Mouse (Mus musculus): ENCODE data around the gene Cdc37. TPM values are rescaled to one million over a fixed set of nuclear protein-coding genes. Genes with fewer than 3 reads are reported as not detected.

The Cdc37 gene
- polyA plus RNA-seq, 1 experiment, result 150 TPM

- TF ChIP-seq GATA1 (IDR thresholded peaks at IDR 0.05; ENCODE audit: borderline replicate concordance, low read length), result no peak
- TF ChIP-seq FLI1 (IDR thresholded peaks at IDR 0.05; ENCODE audit: low read length), result no peak
- Histone ChIP-seq H3K36me3 (replicated peaks; ENCODE audit: low read length) (peaks cover 16% of the 10 kb centered on the region), H3K9me3 (no peaks in the 10 kb centered on the region), H3K4me1 (peaks cover 64% of the 10 kb centered on the region), H3K27me3 (replicated peaks) (no peaks in the 10 kb centered on the region), H3K4me3 (replicated peaks) (no peak overlapping the region)
Observed at GRCm38 (mm10) chr9:21185436-21185835, 35.7 kb upstream of the Cdc37 start.

- no peaks in the 10 kb centered on the region for H3K9me3 ChIP-seq
- H3K4me1 ChIP-seq, result peaks cover 68% of the 10 kb centered on the region
- H3K27me3 ChIP-seq (replicated peaks), result no peaks in the 10 kb centered on the region
- TF ChIP-seq GATA1 (IDR thresholded peaks at IDR 0.05; ENCODE audit: borderline replicate concordance, low read length), result no peak
- no peak for TF ChIP-seq FLI1 (IDR thresholded peaks at IDR 0.05; ENCODE audit: low read length)
- H3K36me3 ChIP-seq (replicated peaks; ENCODE audit: low read length), result peaks cover 16% of the 10 kb centered on the region
- H3K4me3 ChIP-seq (replicated peaks), result peak overlapping the region; percentile 91
Observed at GRCm38 (mm10) chr9:21184733-21185132, 35.0 kb upstream of the Cdc37 start.

- peaks cover 68% of the 10 kb centered on the region for H3K4me1 ChIP-seq
- H3K9me3 ChIP-seq, result no peaks in the 10 kb centered on the region
- H3K36me3 ChIP-seq (replicated peaks; ENCODE audit: low read length), result peaks cover 16% of the 10 kb centered on the region
- no peak for TF ChIP-seq GATA1 (IDR thresholded peaks at IDR 0.05; ENCODE audit: borderline replicate concordance, low read length)
- TF ChIP-seq FLI1 (IDR thresholded peaks at IDR 0.05; ENCODE audit: low read length), result no peak
- H3K27me3 ChIP-seq (replicated peaks), result no peaks in the 10 kb centered on the region
- peak overlapping the region; percentile 91 for H3K4me3 ChIP-seq (replicated peaks)
Observed at GRCm38 (mm10) chr9:21183905-21184413, 34.2 kb upstream of the Cdc37 start.

- H3K36me3 ChIP-seq (replicated peaks; ENCODE audit: low read length), result peaks cover 14% of the 10 kb centered on the region
- peak overlapping the region; percentile 91 for H3K4me3 ChIP-seq (replicated peaks)
- no peaks in the 10 kb centered on the region for H3K9me3 ChIP-seq
- peak; percentile 60; the same call in 1 of the 2 replicates for TF ChIP-seq FLI1 (IDR thresholded peaks at IDR 0.05; ENCODE audit: low read length)
- TF ChIP-seq GATA1 (IDR thresholded peaks at IDR 0.05; ENCODE audit: borderline replicate concordance, low read length), result no peak
- H3K27me3 ChIP-seq (replicated peaks), result no peaks in the 10 kb centered on the region
- H3K4me1 ChIP-seq, result peaks cover 68% of the 10 kb centered on the region
Observed at GRCm38 (mm10) chr9:21183421-21183820, 33.6 kb upstream of the Cdc37 start.

GRCm38 (mm10) chr9:21181421-21182220, 31.8 kb upstream of the Cdc37 start:
- Histone ChIP-seq H3K4me3 (replicated peaks) (peak overlapping the region; percentile 93), H3K9me3 (no peaks in the 10 kb centered on the region), H3K36me3 (replicated peaks; ENCODE audit: low read length) (peaks cover 13% of the 10 kb centered on the region), H3K4me1 (peaks cover 66% of the 10 kb centered on the region), H3K27me3 (replicated peaks) (no peaks in the 10 kb centered on the region)
- TF ChIP-seq GATA1 (IDR thresholded peaks at IDR 0.05; ENCODE audit: borderline replicate concordance, low read length) (no peak), FLI1 (IDR thresholded peaks at IDR 0.05; ENCODE audit: low read length) (no peak)

- Histone ChIP-seq H3K4me3 (replicated peaks) (peak overlapping the region; percentile 93), H3K4me1 (peaks cover 58% of the 10 kb centered on the region), H3K9me3 (no peaks in the 10 kb centered on the region), H3K27me3 (replicated peaks) (no peaks in the 10 kb centered on the region), H3K36me3 (replicated peaks; ENCODE audit: low read length) (peaks cover 10% of the 10 kb centered on the region)
- TF ChIP-seq FLI1 (IDR thresholded peaks at IDR 0.05; ENCODE audit: low read length) (no peak), GATA1 (IDR thresholded peaks at IDR 0.05; ENCODE audit: borderline replicate concordance, low read length) (no peak)
Observed at GRCm38 (mm10) chr9:21180841-21181240, 31.1 kb upstream of the Cdc37 start.

GRCm38 (mm10) chr9:21180402-21180801, 30.6 kb upstream of the Cdc37 start:
- Histone ChIP-seq H3K9me3 (no peaks in the 10 kb centered on the region), H3K4me1 (peaks cover 57% of the 10 kb centered on the region), H3K4me3 (replicated peaks) (no peak overlapping the region), H3K36me3 (replicated peaks; ENCODE audit: low read length) (peaks cover 6% of the 10 kb centered on the region), H3K27me3 (replicated peaks) (no peaks in the 10 kb centered on the region)
- no peak for TF ChIP-seq GATA1 (IDR thresholded peaks at IDR 0.05; ENCODE audit: borderline replicate concordance, low read length)
- TF ChIP-seq FLI1 (IDR thresholded peaks at IDR 0.05; ENCODE audit: low read length), result no peak

- H3K4me1 ChIP-seq, result peaks cover 45% of the 10 kb centered on the region
- H3K36me3 ChIP-seq (replicated peaks; ENCODE audit: low read length), result no peaks in the 10 kb centered on the region
- H3K4me3 ChIP-seq (replicated peaks), result peak overlapping the region; percentile 67
- no peaks in the 10 kb centered on the region for H3K9me3 ChIP-seq
- H3K27me3 ChIP-seq (replicated peaks), result peaks cover 4% of the 10 kb centered on the region
- no peak for TF ChIP-seq GATA1 (IDR thresholded peaks at IDR 0.05; ENCODE audit: borderline replicate concordance, low read length)
- no peak for TF ChIP-seq FLI1 (IDR thresholded peaks at IDR 0.05; ENCODE audit: low read length)
Observed at GRCm38 (mm10) chr9:21172364-21172763, 22.6 kb upstream of the Cdc37 start.

- peak overlapping the region; percentile 88 for H3K4me3 ChIP-seq (replicated peaks)
- no peaks in the 10 kb centered on the region for H3K36me3 ChIP-seq (replicated peaks; ENCODE audit: low read length)
- peaks cover 35% of the 10 kb centered on the region for H3K27me3 ChIP-seq (replicated peaks)
- H3K9me3 ChIP-seq, result no peaks in the 10 kb centered on the region
- no peak for TF ChIP-seq GATA1 (IDR thresholded peaks at IDR 0.05; ENCODE audit: borderline replicate concordance, low read length)
- no peak for TF ChIP-seq FLI1 (IDR thresholded peaks at IDR 0.05; ENCODE audit: low read length)
- H3K4me1 ChIP-seq, result peaks cover 71% of the 10 kb centered on the region
Observed at GRCm38 (mm10) chr9:21169157-21169556, 19.4 kb upstream of the Cdc37 start.

All from megakaryocyte, embryonic 14.5 days (primary cell).